Mouse (Mus musculus): ENCODE results near the gene Dync1li2. TPM values are rescaled to one million over a fixed set of nuclear protein-coding genes. Genes with fewer than 3 reads are reported as not detected.
A peak's percentile ranks its signal among the peaks of the same experiment; 100 is the strongest.

Gene Dync1li2
- polyA plus RNA-seq, 1 experiment from 2014 or later = 124 TPM

DNA sequence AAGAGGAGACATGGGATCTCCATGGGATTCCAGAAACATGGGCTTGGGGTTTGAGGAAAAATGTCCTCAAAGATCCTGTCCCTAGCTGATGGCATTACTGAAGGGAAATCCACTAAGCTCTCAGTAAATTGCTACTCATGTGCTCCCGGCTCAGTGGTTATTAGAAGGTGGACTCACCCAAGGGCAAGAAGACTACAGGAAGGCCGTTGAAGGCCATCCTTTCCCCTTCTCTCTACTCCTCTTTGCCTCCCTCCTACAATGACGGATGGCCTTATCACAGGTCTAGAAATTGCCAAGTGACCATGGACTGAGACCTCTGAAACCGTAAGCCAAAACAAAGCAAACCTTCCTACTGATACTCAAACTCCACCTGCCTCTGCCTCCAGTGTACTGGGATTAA, 6.3 kb downstream of the Dync1li2 start:
- H3K36me3 ChIP-seq = peaks cover 89% of the 10 kb centered on the region
- H3K27me3 ChIP-seq = no peaks in the 10 kb centered on the region
- no peaks in the 10 kb centered on the region for H3K9me3 ChIP-seq
- H3K4me2 ChIP-seq (replicated peaks) = no peak overlapping the region
- H3K9ac ChIP-seq (replicated peaks) = no peak overlapping the region
- H3K4me1 ChIP-seq (replicated peaks) = peaks cover 42% of the 10 kb centered on the region
- no peak overlapping the region for H3K4me3 ChIP-seq (replicated peaks)
- ATAC-seq = no peak
- peak overlapping the region; percentile 65 for H3K27ac ChIP-seq
- WGBS = 94% methylated on average over 4 of the region's 4 CpGs

DNA sequence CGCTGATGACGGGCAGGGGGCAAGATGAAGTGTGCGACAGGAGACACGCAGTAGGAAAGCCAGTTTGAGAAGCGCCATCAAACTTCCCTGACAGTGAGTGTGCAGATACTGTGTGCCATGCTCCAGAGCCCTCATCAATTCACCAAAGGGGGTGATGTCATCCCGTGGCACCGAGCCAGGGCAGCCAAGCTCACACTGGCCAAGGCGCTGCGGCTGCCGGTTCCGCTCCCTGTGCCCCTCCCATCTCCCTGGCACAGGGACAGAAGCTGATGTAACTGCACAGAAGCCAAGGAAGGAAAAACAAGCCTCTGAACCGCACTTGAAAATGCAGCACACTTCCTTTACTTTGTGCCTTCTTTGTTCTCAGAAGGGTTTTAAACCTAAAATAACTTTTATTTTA, 6.8 kb downstream of the Dync1li2 start:
- WGBS = 47% methylated on average over 12 of the region's 12 CpGs
- Histone ChIP-seq H3K9ac (replicated peaks) (no peak overlapping the region; the same call in 1 of the 2 replicates), H3K27me3 (no peaks in the 10 kb centered on the region), H3K27ac (peak overlapping the region; percentile 65), H3K4me1 (replicated peaks) (peaks cover 37% of the 10 kb centered on the region), H3K4me3 (replicated peaks) (no peak overlapping the region), H3K9me3 (no peaks in the 10 kb centered on the region), H3K4me2 (replicated peaks) (no peak overlapping the region), H3K36me3 (peaks cover 94% of the 10 kb centered on the region)
- peak; percentile 98 for ATAC-seq

DNA sequence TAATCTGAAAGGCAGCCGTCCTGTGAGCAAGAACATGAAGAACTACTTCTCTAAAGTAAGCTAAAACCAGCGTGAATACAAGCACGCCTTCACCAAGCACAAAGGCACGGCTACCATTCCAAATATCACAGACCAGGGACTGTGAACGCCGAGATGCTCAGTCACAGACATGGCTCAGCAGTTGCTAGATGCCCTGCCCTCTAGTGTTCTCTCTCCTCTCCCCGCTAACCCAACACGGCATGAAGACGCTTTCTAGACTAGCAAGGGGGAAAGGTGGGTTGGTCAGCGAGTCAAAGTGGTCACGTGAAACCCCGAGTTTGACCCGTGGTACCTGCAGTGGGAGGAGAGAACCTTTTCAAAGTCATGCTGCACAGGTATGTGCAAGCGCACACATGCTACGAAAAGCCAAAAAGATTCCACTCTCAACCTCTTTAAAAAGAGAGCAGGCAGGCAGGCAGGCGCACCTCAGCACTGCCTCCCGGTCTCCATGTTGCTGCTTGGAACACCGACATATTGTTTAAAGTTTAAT, 8.0 kb downstream of the Dync1li2 start:
- Histone ChIP-seq H3K27me3 (no peaks in the 10 kb centered on the region), H3K36me3 (peaks cover 95% of the 10 kb centered on the region), H3K4me2 (replicated peaks) (no peak overlapping the region), H3K9ac (replicated peaks) (no peak overlapping the region), H3K4me1 (replicated peaks) (peaks cover 27% of the 10 kb centered on the region), H3K9me3 (no peaks in the 10 kb centered on the region), H3K27ac (no peak overlapping the region), H3K4me3 (replicated peaks) (no peak overlapping the region)
- ATAC-seq = no peak
- WGBS = 90% methylated on average over 18 of the region's 18 CpGs

DNA sequence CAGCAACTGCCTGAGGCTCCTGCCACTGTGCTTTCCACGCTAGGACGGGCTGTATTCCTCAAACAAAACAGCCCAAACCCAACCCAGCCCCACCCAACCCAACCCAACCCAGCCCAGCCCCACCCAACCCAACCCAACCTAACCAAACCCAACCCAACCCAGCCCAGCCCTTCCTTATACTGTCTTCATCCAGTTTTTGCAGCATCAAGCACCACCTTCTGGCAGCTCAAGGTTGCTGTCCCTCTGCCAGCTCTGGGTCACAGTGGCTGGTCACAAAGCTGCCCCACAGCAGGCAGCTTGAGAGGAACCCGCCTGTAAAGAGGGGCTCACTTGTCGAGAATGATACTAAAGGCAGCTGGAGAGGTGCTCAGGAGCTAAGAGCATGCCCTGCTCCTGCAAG, 8.6 kb downstream of the Dync1li2 start:
- Histone ChIP-seq H3K27ac (no peak overlapping the region), H3K9ac (replicated peaks) (no peak overlapping the region), H3K4me2 (replicated peaks) (no peak overlapping the region), H3K9me3 (no peaks in the 10 kb centered on the region), H3K27me3 (no peaks in the 10 kb centered on the region), H3K4me1 (replicated peaks) (peaks cover 22% of the 10 kb centered on the region), H3K4me3 (replicated peaks) (no peak overlapping the region), H3K36me3 (peaks cover 95% of the 10 kb centered on the region)
- 87% methylated on average over 4 of the region's 4 CpGs for WGBS
- 0 out of 2 replicates have a peak, but pooled peaks have one; percentile 2 for ATAC-seq

DNA sequence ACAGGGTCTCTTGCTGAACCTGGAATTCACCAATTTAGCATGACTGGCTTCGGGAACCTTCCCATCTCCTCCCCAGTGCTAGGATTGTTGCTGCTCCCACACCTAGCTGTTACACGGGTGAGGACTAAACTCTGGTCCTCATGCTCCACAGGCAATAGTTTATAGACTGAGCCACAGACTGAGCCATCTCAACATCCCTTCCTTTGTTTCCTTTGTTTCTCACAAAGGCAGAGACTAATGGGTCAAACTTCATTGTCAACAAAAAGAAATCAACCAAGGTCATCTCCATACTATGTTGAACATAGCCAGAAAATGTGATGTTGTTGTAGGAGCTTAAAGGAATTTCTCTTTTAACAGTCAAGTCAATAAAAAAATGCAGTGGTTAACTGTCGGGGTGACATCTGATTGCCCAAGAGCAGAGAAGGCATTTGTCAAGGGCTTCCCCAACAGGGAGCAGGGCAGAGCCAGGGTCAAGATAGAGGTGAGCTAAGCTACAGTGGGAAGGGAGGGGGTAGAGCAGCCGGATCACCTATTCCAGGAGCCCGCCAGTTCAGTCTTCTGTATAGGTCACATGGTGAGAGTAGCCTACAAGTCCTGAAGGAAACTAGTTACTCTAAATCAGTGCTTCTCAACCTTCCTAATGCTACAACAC, 9.5 kb downstream of the Dync1li2 start:
- Histone ChIP-seq H3K27me3 (no peaks in the 10 kb centered on the region), H3K9ac (replicated peaks) (no peak overlapping the region), H3K4me2 (replicated peaks) (no peak overlapping the region), H3K27ac (no peak overlapping the region), H3K9me3 (no peaks in the 10 kb centered on the region), H3K36me3 (peaks cover 95% of the 10 kb centered on the region), H3K4me3 (replicated peaks) (no peak overlapping the region), H3K4me1 (replicated peaks) (peaks cover 22% of the 10 kb centered on the region)
- no peak for ATAC-seq
- 96% methylated on average over 5 of the region's 5 CpGs for WGBS

DNA sequence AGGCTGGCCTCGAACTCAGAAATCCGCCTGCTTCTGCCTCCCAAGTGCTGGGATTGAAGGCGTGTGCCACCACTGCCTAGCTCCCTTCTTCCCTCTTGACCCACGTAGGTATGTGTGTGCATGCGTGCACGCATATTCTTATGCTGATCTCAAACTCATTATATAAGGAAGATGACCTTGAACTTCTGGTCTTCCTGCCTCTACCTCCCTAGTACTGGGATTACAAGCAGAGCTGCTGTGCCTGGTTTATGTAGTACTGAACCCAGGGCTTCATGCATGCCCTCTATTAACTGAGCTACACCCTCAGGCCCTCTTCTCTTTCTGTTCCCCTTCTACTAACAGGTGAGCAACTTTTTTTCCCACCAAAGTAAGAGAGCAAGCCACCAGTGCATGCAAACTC, 10.2 kb downstream of the Dync1li2 start:
- H3K4me3 ChIP-seq (replicated peaks) = no peak overlapping the region
- no peak overlapping the region for H3K9ac ChIP-seq (replicated peaks)
- H3K4me1 ChIP-seq (replicated peaks) = peaks cover 22% of the 10 kb centered on the region
- peaks cover 98% of the 10 kb centered on the region for H3K36me3 ChIP-seq
- no peak overlapping the region for H3K27ac ChIP-seq
- WGBS = 98% methylated on average over 6 of the region's 6 CpGs
- H3K27me3 ChIP-seq = no peaks in the 10 kb centered on the region
- no peak for ATAC-seq
- H3K9me3 ChIP-seq = no peaks in the 10 kb centered on the region
- no peak overlapping the region for H3K4me2 ChIP-seq (replicated peaks)

DNA sequence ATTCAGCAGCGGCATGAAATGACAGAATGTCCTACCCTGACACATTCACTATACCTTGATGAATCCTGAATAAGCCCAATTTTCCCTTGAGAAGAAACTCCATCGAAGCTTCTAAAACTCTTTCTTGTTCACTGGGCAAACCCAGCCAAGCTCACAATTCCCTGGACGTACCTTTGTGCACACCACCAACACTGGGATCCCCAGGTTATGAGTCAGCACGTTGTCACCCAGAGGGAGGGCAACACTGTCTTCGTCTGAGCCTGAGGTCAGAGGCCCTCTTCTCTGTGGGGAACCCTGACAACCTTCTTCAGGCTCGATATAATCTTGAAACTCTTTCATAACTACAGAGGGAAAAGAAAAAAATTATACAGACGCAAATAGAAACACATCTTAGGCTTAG, 12.6 kb downstream of the Dync1li2 start:
- H3K4me1 ChIP-seq (replicated peaks) = peaks cover 9% of the 10 kb centered on the region
- H3K36me3 ChIP-seq = peaks cover 98% of the 10 kb centered on the region
- no peaks in the 10 kb centered on the region for H3K27me3 ChIP-seq
- H3K9me3 ChIP-seq = no peaks in the 10 kb centered on the region
- WGBS = 92% methylated on average over 7 of the region's 7 CpGs
- H3K27ac ChIP-seq = no peak overlapping the region
- H3K4me3 ChIP-seq (replicated peaks) = no peak overlapping the region
- H3K4me2 ChIP-seq (replicated peaks) = no peak overlapping the region
- no peak for ATAC-seq
- no peak overlapping the region for H3K9ac ChIP-seq (replicated peaks)

DNA sequence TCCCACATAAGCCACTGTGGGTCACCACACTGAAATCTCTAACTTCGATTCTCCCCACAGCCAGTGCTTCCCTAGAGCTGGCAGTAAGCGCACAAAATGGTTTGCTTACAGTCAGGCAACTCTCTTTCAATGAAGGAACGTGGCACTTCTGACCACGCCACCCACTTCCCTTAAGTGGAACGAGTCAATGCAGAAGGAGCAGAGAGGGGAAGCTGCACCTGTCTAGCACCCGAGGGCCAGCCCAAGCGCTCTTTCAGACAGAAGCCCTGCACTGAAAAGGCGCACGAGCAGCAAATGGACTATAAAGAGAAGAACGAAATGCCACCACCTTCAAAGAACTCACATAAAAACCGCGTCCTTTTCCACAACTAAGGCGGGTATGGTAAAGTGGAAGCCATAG, 15.1 kb downstream of the Dync1li2 start:
- H3K27ac ChIP-seq = no peak overlapping the region
- no peak overlapping the region for H3K4me2 ChIP-seq (replicated peaks)
- no peak overlapping the region for H3K4me3 ChIP-seq (replicated peaks)
- H3K9ac ChIP-seq (replicated peaks) = no peak overlapping the region
- no peaks in the 10 kb centered on the region for H3K27me3 ChIP-seq
- peaks cover 98% of the 10 kb centered on the region for H3K36me3 ChIP-seq
- no peaks in the 10 kb centered on the region for H3K9me3 ChIP-seq
- WGBS = 92% methylated on average over 13 of the region's 13 CpGs
- no peak for ATAC-seq
- no peaks in the 10 kb centered on the region for H3K4me1 ChIP-seq (replicated peaks)

DNA sequence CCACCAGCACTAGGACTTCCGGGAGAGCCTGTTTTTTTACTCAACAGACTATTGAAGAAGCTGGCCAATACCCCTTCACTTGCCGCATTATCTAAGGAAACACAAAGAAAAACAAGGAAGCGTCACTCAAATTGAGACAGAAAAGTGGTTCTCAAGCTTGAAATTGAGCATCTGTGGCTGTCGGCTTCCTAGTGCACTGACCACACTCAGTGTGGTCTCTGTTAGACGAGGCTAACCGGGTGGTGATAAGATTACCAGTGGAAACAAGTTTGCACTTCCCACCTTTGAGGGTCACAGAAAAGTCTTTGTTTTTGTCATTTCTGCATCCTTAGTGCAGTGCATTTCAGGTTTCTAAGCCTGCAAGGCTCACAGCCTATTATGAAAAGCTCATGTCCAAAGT, 20.5 kb downstream of the Dync1li2 start:
- H3K4me3 ChIP-seq (replicated peaks) = no peak overlapping the region
- ATAC-seq = no peak
- H3K4me1 ChIP-seq (replicated peaks) = no peaks in the 10 kb centered on the region
- H3K36me3 ChIP-seq = peaks cover 96% of the 10 kb centered on the region
- H3K9ac ChIP-seq (replicated peaks) = no peak overlapping the region
- no peaks in the 10 kb centered on the region for H3K27me3 ChIP-seq
- no peaks in the 10 kb centered on the region for H3K9me3 ChIP-seq
- 90% methylated on average over 6 of the region's 6 CpGs for WGBS
- H3K4me2 ChIP-seq (replicated peaks) = no peak overlapping the region
- no peak overlapping the region for H3K27ac ChIP-seq

DNA sequence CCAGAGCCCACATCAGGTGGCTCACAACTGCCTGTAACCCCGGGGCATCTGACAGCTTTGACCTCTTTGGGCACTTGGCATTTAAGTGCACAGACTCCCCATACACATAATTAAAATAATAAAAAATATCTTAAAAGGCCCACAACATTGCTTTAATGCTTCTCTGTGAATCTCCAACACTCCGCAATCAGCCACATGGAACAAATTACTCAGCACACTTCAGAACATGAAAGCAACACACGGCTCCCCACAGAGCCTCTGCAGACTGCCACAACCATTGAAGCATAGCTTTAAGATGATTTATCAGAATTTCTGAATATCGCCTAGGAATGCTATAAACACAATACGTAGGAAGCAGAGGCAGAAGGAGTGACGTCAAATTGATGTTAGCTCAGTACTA, 26.8 kb downstream of the Dync1li2 start:
- H3K27me3 ChIP-seq = no peaks in the 10 kb centered on the region
- 89% methylated on average over 6 of the region's 6 CpGs for WGBS
- H3K9me3 ChIP-seq = no peaks in the 10 kb centered on the region
- H3K4me2 ChIP-seq (replicated peaks) = no peak overlapping the region
- no peak overlapping the region for H3K9ac ChIP-seq (replicated peaks)
- no peak overlapping the region for H3K4me3 ChIP-seq (replicated peaks)
- H3K4me1 ChIP-seq (replicated peaks) = peaks cover 2% of the 10 kb centered on the region; the same call in 1 of the 2 replicates
- H3K36me3 ChIP-seq = peaks cover 45% of the 10 kb centered on the region
- H3K27ac ChIP-seq = no peak overlapping the region
- no peak for ATAC-seq

DNA sequence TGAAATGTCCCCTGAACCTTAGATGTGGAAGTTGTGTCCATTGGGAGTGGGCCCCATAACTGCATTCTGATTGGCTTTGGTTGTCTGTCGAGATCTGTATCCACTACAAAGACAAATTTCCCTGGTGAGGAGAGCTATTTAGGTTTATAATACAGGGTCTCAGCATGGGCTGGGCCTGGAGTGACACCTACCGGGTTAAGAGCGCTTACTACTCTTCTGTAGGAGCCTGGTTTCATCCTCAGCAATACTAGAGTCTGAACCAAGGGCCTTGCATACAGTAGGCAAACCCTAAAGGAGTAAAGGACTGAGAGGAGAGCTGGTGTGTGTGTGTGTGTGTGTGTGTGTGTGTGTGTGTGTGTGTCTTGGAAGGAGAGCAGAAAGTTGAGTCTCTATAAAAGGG, 28.6 kb downstream of the Dync1li2 start:
- H3K4me2 ChIP-seq (replicated peaks) = no peak overlapping the region
- 58% methylated on average over 3 of the region's 3 CpGs for WGBS
- H3K4me1 ChIP-seq (replicated peaks) = peaks cover 7% of the 10 kb centered on the region; the same call in 1 of the 2 replicates
- no peak overlapping the region for H3K27ac ChIP-seq
- no peak overlapping the region for H3K4me3 ChIP-seq (replicated peaks)
- no peaks in the 10 kb centered on the region for H3K9me3 ChIP-seq
- peak; percentile 55 for ATAC-seq
- H3K36me3 ChIP-seq = peaks cover 26% of the 10 kb centered on the region
- H3K9ac ChIP-seq (replicated peaks) = no peak overlapping the region
- no peaks in the 10 kb centered on the region for H3K27me3 ChIP-seq

DNA sequence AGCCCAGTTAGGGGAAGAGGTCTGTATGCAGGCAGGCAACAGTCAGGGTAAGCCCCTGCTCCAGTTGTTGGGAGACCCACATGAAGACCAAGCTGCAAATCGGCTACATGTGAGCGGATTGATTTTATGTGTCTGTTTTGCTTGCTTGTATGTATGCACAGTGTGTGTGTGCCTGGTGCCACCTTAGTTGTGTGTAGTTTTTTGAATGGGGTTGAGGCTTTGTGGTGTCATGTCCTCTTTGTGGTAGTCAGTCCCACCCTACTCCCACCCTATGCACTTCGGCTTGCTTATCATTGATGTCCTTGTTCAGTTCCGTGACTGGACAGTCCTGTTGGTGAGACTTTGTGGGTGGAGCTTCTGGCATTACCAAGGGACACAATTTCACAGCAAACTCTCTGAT, 29.1 kb downstream of the Dync1li2 start:
- peak; percentile 51 for ATAC-seq
- WGBS = 84% methylated on average over 4 of the region's 4 CpGs
- Histone ChIP-seq H3K36me3 (peaks cover 22% of the 10 kb centered on the region), H3K27ac (no peak overlapping the region), H3K9me3 (no peaks in the 10 kb centered on the region), H3K4me2 (replicated peaks) (no peak overlapping the region), H3K4me1 (replicated peaks) (peaks cover 7% of the 10 kb centered on the region; the same call in 1 of the 2 replicates), H3K27me3 (no peaks in the 10 kb centered on the region), H3K9ac (replicated peaks) (no peak overlapping the region), H3K4me3 (replicated peaks) (no peak overlapping the region)
